Mouse (Mus musculus) central nervous system, embryonic 11.5 days (tissue): ENCODE measurements around the gene Alkbh3. TPM values are rescaled to one million over a fixed set of nuclear protein-coding genes. Genes with fewer than 3 reads are reported as not detected.

Source experiments
- polyA plus RNA-seq: library from polyadenylated mRNA; depleted of rRNA; stranded (reverse); fragments of >200 nt; gene quantifications from 2 replicates; pipeline ENCODE4 v1.2.3, GENCODE M21; 2012; rRNA removed

Gene Alkbh3
- polyA plus RNA-seq = 37.9 and 63.9 TPM in 2 replicates

GRCm38 (mm10) chr2:94010335-94011291 is at the start of gene Alkbh3:
Gene Alkbh3, minus strand, starts transcription at chr2:94010807.

GRCm38 (mm10) chr2:93996254-93996653 is 14.4 kb downstream of the Alkbh3 start, which contains the start of gene Gm27027:
Gene Gm27027, minus strand, starts transcription at chr2:93996354.

GRCm38 (mm10) chr2:93956908-93957784 is 53.5 kb downstream of the Alkbh3 start, which contains the start of gene Gm13889:
Gene Gm13889, minus strand, starts transcription at chr2:93957201.

Other genes starting within 250 kb of the Alkbh3 start
- 29.0 and 40.0 TPM in 2 replicates for gene Ext2, start 188.2 kb downstream of the Alkbh3 start, polyA plus RNA-seq
- 25.8 and 28.3 TPM in 2 replicates for gene Accs, start 160.9 kb downstream of the Alkbh3 start, polyA plus RNA-seq
- gene Accsl, start 141.7 kb downstream of the Alkbh3 start, polyA plus RNA-seq = 0.11 TPM in 1 of 2 replicates, not detected in the other
- 7.5 and 12.2 TPM in 2 replicates for gene Gm13889, start 53.6 kb downstream of the Alkbh3 start, polyA plus RNA-seq
- not detected in 2 replicates for gene Gm27027, start 14.5 kb downstream of the Alkbh3 start, polyA plus RNA-seq
- 52.2 and 79.8 TPM in 2 replicates for gene Hsd17b12, start 147.2 kb upstream of the Alkbh3 start, polyA plus RNA-seq